Mouse (Mus musculus) hindbrain, embryonic 14.5 days (tissue): Measurements from ENCODE around the gene Tmco5b. TPM values are rescaled to one million over a fixed set of nuclear protein-coding genes. Genes with fewer than 3 reads are reported as not detected.

ENCODE experiments used
- ATAC-seq: fragments of 200-750 bp; cut with Nextera tagmentation; 2 replicates; pipeline ENCODE4 v1.8.0; 2017; ENCODE audit warnings: moderate number of reproducible peaks, mild to moderate bottlenecking, moderate TSS enrichment, moderate library complexity; ENCODE audit not compliant: low FRiP score
- DNase-seq: peaks from one replicate; pipeline ENCODE4 v3.0.0-alpha.2; 2015; ENCODE audit warnings: low spot score
- H3K27ac ChIP-seq: fragments of 300-500 bp; sonication (generic); 2 replicates; pipeline ENCODE4 v1.5.1; 2014; ENCODE audit warnings: mild to moderate bottlenecking, moderate library complexity
- H3K27me3 ChIP-seq: fragments of 300-500 bp; sonication (generic); 2 replicates; pipeline ENCODE4 v1.6.1; 2014; ENCODE audit warnings: mild to moderate bottlenecking, low read length, mixed read lengths; ENCODE audit not compliant: control insufficient read depth, insufficient read depth
- H3K36me3 ChIP-seq: fragments of 300-500 bp; sonication (generic); replicated peaks from 2 replicates; pipeline ENCODE4 v1.6.1; 2014; ENCODE audit not compliant: control insufficient read depth, insufficient read depth
- H3K4me1 ChIP-seq: fragments of 300-500 bp; sonication (generic); replicated peaks from 2 replicates; pipeline ENCODE4 v1.6.1; 2014; ENCODE audit warnings: antibody characterized with exemption, low read length, mixed read lengths; ENCODE audit not compliant: control insufficient read depth, insufficient read depth
- H3K4me2 ChIP-seq: fragments of 300-500 bp; sonication (generic); replicated peaks from 2 replicates; pipeline ENCODE4 v1.6.1; 2014; ENCODE audit warnings: mild to moderate bottlenecking, moderate library complexity
- H3K4me3 ChIP-seq: fragments of 300-500 bp; sonication (generic); replicated peaks from 2 replicates; pipeline ENCODE4 v1.5.1; 2014; ENCODE audit warnings: mild to moderate bottlenecking, low read length
- H3K9ac ChIP-seq: fragments of 300-500 bp; sonication (generic); 2 replicates; pipeline ENCODE4 v1.6.1; 2014
- H3K9me3 ChIP-seq: fragments of 300-500 bp; sonication (generic); 2 replicates; pipeline ENCODE4 v1.6.1; 2016; ENCODE audit warnings: low read length; ENCODE audit not compliant: control insufficient read depth
- WGBS: fragments of 180-500 bp; shearing (Covaris S2); extraction: QIAGEN DNeasy Blood & Tissue Kit; methylation state at CpG from one replicate; pipeline ENCODE4 v1.1.7; 2014; 5-methylcytosine and 5-hydroxymethylcytosine counted together
- polyA plus RNA-seq: library from polyadenylated mRNA; unstranded; fragments of >200 nt; fragmentation: Nextera tagmentation; extraction: Ambion mirVana; gene quantifications from 2 replicates; pipeline ENCODE4 v1.2.1, GENCODE M21; 2014

Tmco5b gene
- polyA plus RNA-seq: 0.16 TPM in 1 of 2 replicates, not detected in the other

DNA sequence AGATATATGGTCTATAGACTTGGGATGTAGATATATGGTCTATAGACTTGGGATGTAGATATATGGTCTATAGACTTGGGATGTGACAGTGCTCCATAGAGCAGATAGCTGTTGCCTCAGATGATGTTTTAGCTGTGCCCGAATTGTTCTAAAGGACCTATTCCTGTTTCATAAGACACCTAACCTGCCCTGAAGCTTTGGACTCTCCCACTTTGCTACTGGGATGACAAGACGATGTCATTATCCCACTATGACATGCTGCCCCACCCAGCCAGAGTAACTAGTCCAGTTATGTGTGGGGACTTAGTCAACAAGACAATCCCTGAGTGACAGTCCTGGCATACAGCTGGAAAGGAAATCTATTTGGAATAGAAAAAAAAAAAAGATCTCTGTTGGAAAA is at the start of gene Tmco5b:
Gene Tmco5b (plus strand): TSS at position 301 of the 400 bp plus-strand sequence.
- H3K4me1 ChIP-seq: no peaks in the 10 kb centered on the region
- H3K9ac ChIP-seq: no peak within 1 kb of the TSS
- no peak within 1 kb of the TSS for H3K27ac ChIP-seq
- WGBS: 96% methylated on average over 2 of the region's 2 CpGs
- H3K27me3 ChIP-seq: no peaks in the 10 kb centered on the region
- H3K36me3 ChIP-seq: no peaks in the 10 kb centered on the region
- no peak within 1 kb of the TSS for H3K4me3 ChIP-seq
- H3K4me2 ChIP-seq: no peak within 1 kb of the TSS
- ATAC-seq (no peak), DNase-seq (no peak)
- no peaks in the 10 kb centered on the region for H3K9me3 ChIP-seq

DNA sequence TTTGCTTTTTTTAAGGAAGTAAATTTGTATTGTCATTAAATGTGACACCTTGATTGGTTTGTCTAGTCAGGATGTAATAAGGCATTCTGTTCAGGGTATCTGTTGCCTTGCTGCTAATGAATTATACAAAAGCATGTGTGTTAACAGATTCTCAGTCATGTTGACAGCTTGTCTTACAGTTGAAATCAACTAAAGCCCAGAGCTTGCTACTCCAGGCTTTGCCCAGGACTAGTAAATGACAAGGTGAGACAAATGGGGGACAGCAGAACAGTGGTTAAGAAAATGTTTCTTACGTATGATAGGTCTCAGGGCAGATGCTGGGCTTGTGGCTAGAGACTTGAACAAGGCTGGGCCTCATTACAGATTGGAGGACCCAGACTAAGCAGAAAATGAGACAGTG is 48.5 kb upstream of the Tmco5b start:
- H3K27ac ChIP-seq: no peak overlapping the region
- no peak overlapping the region for H3K9ac ChIP-seq
- 47% methylated on average over 1 of the region's 1 CpGs for WGBS
- H3K4me1 ChIP-seq: no peaks in the 10 kb centered on the region
- no peak overlapping the region for H3K4me3 ChIP-seq
- DNase-seq (no peak), ATAC-seq (no peak)
- H3K9me3 ChIP-seq: no peaks in the 10 kb centered on the region
- H3K27me3 ChIP-seq: no peaks in the 10 kb centered on the region
- no peak overlapping the region for H3K4me2 ChIP-seq
- no peaks in the 10 kb centered on the region for H3K36me3 ChIP-seq

DNA sequence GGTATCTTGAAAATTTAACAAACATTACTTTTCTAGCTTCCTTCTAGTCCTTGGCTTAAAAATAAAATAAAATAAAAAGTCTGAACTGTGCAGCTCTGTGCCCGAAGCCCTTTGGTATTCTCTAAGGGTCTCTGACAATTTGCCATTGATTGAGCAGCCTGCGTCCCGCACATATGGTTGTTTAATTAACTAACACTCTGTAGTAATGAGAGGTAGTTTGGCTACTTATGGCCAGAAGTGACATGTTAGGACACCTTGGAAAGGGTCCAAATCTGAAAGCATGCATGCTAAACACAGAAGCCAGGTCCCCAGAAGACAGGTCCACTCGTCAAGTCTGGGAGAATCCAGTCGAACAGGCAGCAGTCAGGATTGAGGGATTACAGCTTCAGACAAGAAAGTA is 46.7 kb upstream of the Tmco5b start:
- Histone ChIP-seq H3K9ac (no peak overlapping the region), H3K4me2 (no peak overlapping the region), H3K27me3 (no peaks in the 10 kb centered on the region), H3K9me3 (no peaks in the 10 kb centered on the region), H3K27ac (no peak overlapping the region), H3K4me1 (no peaks in the 10 kb centered on the region), H3K4me3 (no peak overlapping the region), H3K36me3 (no peaks in the 10 kb centered on the region)
- ATAC-seq (no peak), DNase-seq (no peak)
- WGBS: 58% methylated on average over 5 of the region's 5 CpGs

DNA sequence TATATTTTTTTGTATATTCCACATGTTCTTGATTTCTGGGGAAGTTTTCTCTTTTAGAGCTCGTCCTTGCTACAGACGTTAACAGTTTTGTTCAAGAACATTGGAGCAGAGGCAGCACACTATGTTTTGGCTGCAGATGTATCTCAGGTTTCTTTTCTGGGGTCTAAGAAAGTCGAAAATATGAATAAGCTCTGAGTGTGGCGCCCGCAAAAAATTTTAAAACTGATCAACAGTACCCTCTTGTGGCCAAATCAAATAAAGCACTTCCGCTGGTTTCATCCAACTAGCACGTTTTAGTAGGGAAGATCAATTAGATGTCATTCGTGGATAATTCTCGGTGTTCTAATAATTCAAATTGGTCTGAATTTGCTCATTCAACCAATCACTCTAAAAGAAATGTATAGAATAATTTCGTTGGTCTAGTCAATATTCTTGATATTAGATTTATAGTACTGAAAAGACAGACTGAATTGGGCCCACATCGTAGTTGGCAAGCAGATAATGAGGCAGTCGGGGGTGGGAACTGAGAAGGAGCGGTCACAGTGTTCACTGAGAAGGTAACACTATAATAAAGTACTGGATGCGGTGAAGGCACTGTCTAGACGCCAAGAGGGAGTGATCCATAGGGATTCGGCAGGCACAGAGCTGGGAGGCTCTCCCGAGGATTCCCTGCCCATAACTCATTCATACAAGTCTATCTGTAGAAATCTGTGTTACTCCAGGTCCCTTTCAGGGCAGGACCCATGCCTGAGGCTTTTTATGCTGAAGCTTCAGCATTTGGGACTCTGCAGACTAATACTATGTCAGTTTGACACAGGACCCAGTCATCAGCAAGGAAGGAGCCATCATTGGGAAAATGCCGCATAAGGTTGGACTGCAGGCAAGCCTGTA is 17.1 kb downstream of the Tmco5b start:
- no peak overlapping the region for H3K4me3 ChIP-seq
- H3K9ac ChIP-seq: no peak overlapping the region
- H3K4me1 ChIP-seq: no peaks in the 10 kb centered on the region
- WGBS: 42% methylated on average over 18 of the region's 18 CpGs
- H3K9me3 ChIP-seq: no peaks in the 10 kb centered on the region
- ATAC-seq: peak; percentile 62
- no peaks in the 10 kb centered on the region for H3K27me3 ChIP-seq
- peak; percentile 91 for DNase-seq
- H3K36me3 ChIP-seq: no peaks in the 10 kb centered on the region
- H3K27ac ChIP-seq: no peak overlapping the region
- H3K4me2 ChIP-seq: no peak overlapping the region

DNA sequence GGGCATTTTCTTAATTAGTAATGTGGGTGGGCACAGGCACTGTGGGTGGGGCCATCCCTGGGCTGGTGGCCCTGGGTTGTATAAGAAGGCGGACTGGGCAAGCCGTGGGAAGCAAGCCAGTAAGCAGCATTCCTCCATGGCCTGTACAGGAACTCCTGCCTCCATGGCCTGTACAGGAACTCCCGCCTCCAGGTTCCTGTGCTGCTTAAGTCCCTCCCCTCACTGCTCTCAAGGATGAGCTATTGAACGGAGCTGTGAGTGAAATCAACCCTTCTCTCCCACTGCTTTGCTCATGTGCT is 17.7 kb downstream of the Tmco5b start:
- H3K36me3 ChIP-seq: no peaks in the 10 kb centered on the region
- no peaks in the 10 kb centered on the region for H3K9me3 ChIP-seq
- DNase-seq: no peak
- no peak overlapping the region for H3K9ac ChIP-seq
- no peaks in the 10 kb centered on the region for H3K27me3 ChIP-seq
- H3K4me2 ChIP-seq: no peak overlapping the region
- WGBS: 74% methylated on average over 4 of the region's 4 CpGs
- no peak overlapping the region for H3K4me3 ChIP-seq
- no peaks in the 10 kb centered on the region for H3K4me1 ChIP-seq
- no peak overlapping the region for H3K27ac ChIP-seq
- ATAC-seq: peak; percentile 31; the same call in 1 of the 2 replicates

DNA sequence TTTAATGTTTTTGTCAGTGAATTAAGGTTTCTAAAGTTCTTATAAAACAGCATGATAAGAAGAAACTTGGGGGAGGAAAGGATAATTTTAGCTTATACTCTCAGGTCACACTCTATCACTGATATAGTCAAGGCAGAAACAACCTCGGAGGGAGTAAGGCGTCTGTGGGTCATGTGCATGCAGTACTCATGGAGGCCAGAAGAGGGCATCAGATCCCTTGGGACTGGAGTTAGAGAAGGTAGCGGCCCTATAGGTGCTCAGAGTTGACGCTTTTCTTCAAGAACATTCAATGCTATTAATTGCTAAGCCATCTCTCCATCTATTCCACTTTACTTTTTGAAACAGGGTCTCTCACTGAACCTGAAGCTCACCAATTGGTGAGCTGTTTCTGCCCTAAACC is 19.8 kb downstream of the Tmco5b start:
- 16% methylated on average over 4 of the region's 4 CpGs for WGBS
- no peak overlapping the region for H3K27ac ChIP-seq
- ATAC-seq: no peak; the same call in 1 of the 2 replicates
- no peaks in the 10 kb centered on the region for H3K9me3 ChIP-seq
- H3K4me1 ChIP-seq: no peaks in the 10 kb centered on the region
- no peak overlapping the region for H3K9ac ChIP-seq
- H3K36me3 ChIP-seq: no peaks in the 10 kb centered on the region
- no peaks in the 10 kb centered on the region for H3K27me3 ChIP-seq
- H3K4me3 ChIP-seq: no peak overlapping the region
- DNase-seq: peak; percentile 63
- H3K4me2 ChIP-seq: no peak overlapping the region

DNA sequence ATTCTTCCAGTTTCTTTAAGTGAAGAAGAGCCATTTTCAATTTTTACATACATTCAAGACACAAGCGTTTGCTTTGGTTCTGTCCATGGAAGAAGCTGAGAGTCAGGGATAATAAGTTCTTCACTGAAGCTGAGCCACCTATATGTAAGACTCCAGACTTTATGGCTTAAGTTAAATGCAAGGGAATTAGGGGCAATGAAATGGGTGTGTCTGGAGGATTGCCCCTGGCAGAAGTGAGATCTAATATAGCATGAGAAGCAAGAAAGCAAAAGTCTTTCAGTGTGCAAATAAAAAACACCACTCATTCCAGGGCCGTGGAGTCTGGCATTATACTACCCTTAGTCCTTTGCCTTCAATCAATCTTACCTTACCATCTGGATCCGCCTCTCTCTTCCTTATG is 25.7 kb downstream of the Tmco5b start:
- Histone ChIP-seq H3K4me1 (no peaks in the 10 kb centered on the region), H3K27me3 (no peaks in the 10 kb centered on the region), H3K27ac (no peak overlapping the region), H3K36me3 (no peaks in the 10 kb centered on the region), H3K9ac (no peak overlapping the region), H3K9me3 (no peaks in the 10 kb centered on the region), H3K4me2 (no peak overlapping the region), H3K4me3 (no peak overlapping the region)
- ATAC-seq (no peak), DNase-seq (no peak)
- WGBS: 89% methylated on average over 3 of the region's 3 CpGs

DNA sequence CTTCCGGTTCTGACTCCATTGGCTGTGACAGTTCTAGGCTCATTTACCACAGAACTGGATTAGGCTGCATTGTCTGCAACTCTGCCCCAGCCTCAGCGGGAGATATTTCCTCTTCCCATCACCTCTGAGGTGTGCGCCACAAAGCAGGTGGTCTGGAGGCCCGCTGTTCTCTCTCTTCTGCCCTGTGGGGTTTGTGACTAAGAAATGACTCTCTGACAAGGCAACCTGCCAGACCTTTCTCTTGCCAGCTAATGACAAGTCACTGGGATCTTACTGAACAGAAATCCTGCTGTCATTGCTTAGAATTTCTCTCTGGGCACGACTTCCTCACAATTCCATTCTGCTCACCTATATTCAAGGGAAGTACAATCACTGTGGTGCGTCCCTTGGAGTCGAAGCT is 37.5 kb downstream of the Tmco5b start:
- Histone ChIP-seq H3K27me3 (peaks cover 2% of the 10 kb centered on the region; the same call in 1 of the 2 replicates), H3K9ac (no peak overlapping the region), H3K27ac (no peak overlapping the region), H3K4me3 (no peak overlapping the region), H3K36me3 (no peaks in the 10 kb centered on the region), H3K4me1 (peaks cover 6% of the 10 kb centered on the region; the same call in 1 of the 2 replicates), H3K4me2 (no peak overlapping the region), H3K9me3 (no peaks in the 10 kb centered on the region)
- WGBS: 30% methylated on average over 7 of the region's 7 CpGs
- DNase-seq (no peak), ATAC-seq (no peak)

DNA sequence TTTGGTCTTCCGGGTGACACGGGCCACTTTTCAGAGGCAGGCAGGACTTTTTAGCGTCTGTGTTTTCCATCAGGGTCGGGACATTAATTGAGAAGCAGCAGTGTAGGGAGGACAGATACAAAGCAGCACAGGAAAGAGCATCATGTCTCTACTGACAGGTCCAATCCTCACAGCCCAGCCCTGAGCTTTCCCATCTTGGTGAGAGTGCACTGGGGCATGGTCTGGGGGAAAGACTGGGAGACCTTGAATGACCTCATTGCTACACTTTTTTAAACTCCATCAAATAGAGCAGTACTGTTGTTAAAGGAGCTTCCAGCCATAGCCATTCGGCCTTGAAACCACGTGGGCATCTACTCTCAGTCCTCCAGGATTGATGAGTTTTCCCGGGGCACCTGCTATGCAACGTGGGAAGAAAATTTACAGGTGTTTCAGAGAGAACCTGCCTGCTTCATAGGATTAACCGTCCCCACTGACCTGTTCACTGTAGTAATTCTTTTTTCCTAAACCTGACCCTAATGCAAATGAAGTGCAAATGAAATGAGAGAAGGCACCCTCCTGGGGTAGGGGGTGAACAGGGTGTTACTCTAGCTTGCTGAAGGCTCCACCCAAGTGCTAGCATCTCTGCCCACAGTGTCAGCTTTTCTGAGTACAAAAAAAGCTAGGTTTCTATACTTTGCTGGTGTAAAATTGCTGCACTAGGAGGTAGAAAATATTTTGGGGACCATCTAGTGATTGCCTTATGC is 48.4 kb downstream of the Tmco5b start:
- no peaks in the 10 kb centered on the region for H3K9me3 ChIP-seq
- no peak for ATAC-seq
- H3K4me3 ChIP-seq: no peak overlapping the region
- H3K4me1 ChIP-seq: no peaks in the 10 kb centered on the region
- H3K27ac ChIP-seq: no peak overlapping the region
- 53% methylated on average over 9 of the region's 9 CpGs for WGBS
- no peak overlapping the region for H3K9ac ChIP-seq
- H3K27me3 ChIP-seq: 0 out of 2 replicates have a peak, but pooled peaks cover 4% of the 10 kb centered on the region
- H3K4me2 ChIP-seq: no peak overlapping the region
- H3K36me3 ChIP-seq: no peaks in the 10 kb centered on the region
- no peak for DNase-seq
